Mouse (Mus musculus): ENCODE results near the gene Zfp423.

Gene Zfp423

DNA sequence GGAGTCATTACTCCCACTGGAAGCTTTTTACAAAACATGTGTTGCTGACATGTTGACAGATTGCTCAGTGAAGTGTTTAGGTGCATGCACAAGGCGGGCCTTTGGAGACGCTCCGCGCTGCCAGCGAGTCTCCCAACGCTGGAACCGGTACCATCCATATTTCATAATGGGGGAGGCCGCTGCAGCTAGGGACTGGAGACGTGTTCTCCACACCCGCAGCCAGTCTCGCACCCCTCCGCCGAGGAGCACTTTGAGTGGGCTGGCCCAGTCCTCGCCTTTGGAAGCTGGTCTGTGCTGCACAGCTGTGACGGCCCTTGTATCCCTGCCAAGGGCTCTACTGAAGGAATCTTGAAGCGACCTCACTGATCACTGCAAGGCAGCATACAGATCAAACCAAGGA is 122.5 kb downstream of the Zfp423 start:
- DNase-seq (ENCODE audit: low spot score in 2 of 2), result peak in 1 of 2 experiments; percentile 75

GRCm38 (mm10) chr8:87835924-87836323 is 123.5 kb downstream of the Zfp423 start:
- no peak for DNase-seq (ENCODE audit: low spot score in 2 of 2)

DNA sequence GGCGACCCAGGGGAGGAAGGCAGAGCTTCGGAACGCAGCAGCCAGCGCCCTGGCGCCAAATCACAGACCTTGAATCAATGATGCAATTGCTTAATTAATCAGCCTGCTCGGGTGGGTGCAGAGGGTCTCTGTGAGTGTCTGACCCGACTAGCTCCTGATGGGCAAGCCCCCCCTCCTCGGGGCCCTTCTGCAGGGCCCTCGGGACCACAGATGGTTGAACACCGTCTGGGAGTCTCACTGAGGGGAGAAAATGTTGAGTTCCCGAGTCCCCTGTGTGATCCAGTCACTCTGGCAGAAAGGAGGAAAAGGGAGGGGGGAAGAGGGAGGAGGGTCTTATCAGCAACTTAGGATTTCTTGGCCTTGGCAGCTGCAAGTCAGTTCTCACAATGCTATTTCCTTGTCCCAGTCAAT is 124.0 kb downstream of the Zfp423 start:
- no peak for DNase-seq (ENCODE audit: low spot score in 2 of 2)

DNA sequence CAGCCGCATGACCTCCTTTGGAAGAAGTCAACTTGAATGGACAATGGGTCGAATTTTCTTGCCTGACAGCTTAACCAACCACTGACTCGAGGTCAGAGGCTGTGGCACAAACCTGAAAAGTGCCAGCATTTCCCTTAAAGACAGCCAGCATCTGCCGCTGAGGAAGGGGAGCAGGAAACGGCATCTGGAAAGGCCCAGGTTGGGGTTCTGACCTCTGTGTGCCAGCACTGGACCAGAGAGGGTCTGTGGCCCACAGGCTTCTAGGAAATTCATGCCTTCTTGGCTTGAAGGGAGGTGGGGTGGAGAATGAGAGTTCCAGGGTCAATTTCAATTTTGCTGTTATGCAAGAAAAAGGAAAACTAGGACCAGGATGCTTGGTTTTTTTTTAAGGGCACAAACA is 124.7 kb downstream of the Zfp423 start:
- no peak for DNase-seq (ENCODE audit: low spot score in 2 of 2)

- no peak for DNase-seq (ENCODE audit: low spot score in 2 of 2)
Measured at GRCm38 (mm10) chr8:87833841-87834620, 125.4 kb downstream of the Zfp423 start.

DNA sequence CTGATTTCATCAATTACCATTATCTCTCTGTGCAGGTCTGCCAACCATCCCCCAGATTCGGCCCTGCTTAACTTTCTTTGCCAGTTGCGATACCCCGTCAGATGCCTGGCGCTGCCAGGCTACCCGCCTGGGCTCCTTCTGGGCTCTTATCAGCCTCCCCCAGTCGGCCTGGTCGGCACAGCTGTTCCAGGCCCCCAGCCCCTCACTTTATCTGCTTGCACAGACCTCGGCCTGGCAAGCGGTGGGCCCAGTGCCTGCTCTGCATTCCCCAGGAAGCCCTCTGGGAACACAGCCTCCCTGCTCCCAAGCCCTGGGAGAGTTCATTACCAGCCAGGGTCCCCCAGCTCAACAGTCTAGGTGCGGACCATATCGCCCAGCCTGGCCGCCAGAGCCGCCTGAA is 126.1 kb downstream of the Zfp423 start:
- DNase-seq (ENCODE audit: low spot score in 2 of 2), result no peak

- DNase-seq (ENCODE audit: low spot score in 2 of 2), result no peak
Measured at GRCm38 (mm10) chr8:87832381-87833325, 126.7 kb downstream of the Zfp423 start.

GRCm38 (mm10) chr8:87831567-87831966 is 127.8 kb downstream of the Zfp423 start:
- DNase-seq (ENCODE audit: low spot score in 2 of 2), result no peak

DNA sequence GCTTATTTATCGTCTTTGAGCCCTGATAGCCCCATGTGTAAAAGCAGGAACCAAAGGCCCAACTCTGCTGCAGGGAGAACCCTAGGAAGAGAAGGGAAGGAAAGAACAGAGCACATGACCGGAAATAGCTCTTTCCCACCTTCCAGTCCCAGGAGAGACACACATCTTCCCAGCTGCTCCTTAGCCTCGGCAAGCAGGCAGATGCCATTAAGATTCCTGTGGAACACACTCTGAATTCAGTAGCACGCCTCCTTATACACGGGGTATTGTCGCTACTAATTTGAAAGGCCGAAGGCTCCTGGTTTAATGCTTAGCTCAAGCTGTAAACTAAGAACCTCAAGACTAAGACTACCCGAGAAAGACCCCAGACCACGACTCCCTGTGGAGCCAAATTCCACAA is 128.3 kb downstream of the Zfp423 start:
- DNase-seq (ENCODE audit: low spot score in 2 of 2), result no peak

- DNase-seq (ENCODE audit: low spot score in 2 of 2), result peak in 1 of 2 experiments; percentile 65
Measured at GRCm38 (mm10) chr8:87830200-87830599, 129.2 kb downstream of the Zfp423 start.

DNA sequence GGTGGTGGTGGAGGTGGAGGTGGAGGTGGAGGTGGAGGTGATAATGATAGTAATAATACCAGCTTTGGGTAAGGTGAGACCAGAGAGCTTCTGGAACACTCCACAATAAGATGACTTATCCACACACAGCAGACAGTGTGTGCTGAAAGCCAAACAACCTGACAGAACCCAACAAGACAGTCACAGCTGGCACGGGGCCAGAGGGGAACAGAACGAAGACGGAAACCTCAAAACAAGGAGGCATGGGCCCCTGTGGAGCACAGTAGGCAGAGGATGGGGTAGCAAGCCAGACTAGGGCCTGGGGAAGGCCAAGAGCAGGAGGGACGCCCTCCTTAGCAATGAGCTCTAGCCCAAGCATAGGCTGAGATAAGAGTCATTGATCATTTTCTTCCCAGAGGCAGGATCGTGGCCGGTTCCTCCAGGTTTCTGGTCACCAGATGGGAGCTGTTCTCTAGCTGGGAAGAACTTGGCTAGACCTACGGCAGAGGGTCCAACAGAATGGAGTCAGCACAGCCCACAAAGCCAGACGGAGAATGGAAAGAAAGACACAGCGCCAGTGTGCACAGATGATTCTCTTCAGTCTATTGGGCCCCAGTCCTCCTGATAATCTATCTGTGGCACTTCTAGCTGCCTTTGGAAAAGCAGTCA is 133.3 kb downstream of the Zfp423 start:
- no peak for DNase-seq (ENCODE audit: low spot score in 2 of 2)

DNA sequence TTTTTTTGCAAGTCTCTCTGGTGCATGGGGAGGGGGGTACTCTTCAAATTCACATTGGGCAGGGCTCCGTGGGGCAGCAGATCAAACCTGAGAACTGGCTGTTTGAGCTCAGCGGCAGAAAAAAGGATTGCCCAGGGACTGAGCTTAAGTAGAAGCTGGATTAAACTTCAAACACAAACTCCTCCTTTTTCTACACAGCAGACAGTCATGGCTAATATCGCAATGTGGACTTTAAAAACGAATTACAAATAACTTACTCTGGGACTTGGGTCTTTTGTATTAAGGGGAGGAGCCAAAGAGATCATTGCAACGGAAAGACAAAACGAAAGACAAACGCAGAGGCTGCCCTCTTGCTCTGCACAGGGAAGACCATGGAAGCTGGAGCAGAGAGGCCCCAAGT is 136.2 kb downstream of the Zfp423 start:
- DNase-seq (ENCODE audit: low spot score in 2 of 2), result no peak

DNA sequence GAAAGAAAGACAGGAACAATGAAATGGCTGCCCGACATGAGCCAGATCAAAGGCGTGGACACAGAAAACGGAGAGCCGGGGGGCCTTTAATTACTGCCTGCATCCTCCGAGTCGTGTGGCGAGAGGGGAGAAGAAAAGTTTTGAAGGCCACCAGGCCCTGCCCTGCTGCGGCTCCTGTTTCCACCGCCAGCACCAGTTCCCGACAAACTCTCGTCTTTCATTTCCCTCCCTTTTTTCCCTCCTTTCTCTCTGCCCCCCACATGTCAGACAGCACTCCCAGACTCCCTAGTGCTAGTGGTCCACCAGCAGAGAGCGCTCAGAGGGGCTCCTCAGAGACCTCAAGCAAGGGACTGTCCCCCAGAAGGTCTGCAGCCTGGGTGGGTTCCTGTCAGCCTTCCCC is 136.7 kb downstream of the Zfp423 start:
- no peak for DNase-seq (ENCODE audit: low spot score in 2 of 2)

GRCm38 (mm10) chr8:87822175-87822574 is 137.2 kb downstream of the Zfp423 start:
- DNase-seq (ENCODE audit: low spot score in 2 of 2), result no peak

GRCm38 (mm10) chr8:87821655-87822054 is 137.7 kb downstream of the Zfp423 start:
- DNase-seq (ENCODE audit: low spot score in 2 of 2), result no peak

DNA sequence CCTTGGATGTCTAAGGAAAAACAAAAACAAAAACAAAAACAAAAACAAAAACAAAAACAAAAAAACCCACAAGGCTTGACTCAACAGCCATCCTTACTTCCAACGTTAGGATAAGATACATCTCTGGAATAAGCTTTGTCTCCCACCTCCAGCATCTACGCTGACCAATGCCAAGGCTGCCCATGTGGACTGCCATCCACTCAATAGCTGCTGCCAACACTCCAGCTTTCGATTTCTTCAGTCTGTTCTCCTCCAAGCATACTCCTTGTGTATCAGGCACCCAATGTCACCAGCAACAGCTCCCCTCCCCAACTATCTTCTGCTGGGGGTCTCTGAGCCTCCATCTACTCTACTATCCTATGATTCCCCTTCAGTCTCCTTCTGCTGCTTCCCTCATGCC is 140.1 kb downstream of the Zfp423 start:
- DNase-seq (ENCODE audit: low spot score in 2 of 2), result no peak

- no peak for DNase-seq (ENCODE audit: low spot score in 2 of 2)
Measured at GRCm38 (mm10) chr8:87818506-87818905, 140.9 kb downstream of the Zfp423 start.

- no peak for DNase-seq (ENCODE audit: low spot score in 2 of 2)
Measured at GRCm38 (mm10) chr8:87816141-87816540, 143.3 kb downstream of the Zfp423 start.

DNA sequence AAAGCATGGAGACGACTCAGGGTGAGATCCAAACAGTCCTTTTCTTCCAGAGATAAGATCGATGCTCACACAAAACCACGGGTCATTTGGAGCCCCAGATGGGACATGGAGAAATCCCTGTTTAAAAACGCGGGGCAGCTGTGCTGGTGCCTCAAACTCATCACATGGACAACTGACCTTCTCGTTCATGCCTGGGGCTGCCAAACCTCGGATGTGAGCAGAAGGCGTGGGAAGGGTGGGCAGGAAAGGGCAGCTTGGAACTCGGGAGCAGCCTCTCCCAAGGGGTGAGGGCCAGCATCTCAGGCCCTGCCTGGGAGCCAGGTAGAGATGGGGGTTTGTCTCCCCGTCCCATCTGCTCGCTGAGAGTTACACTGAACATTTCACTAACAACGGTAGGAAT is 146.7 kb downstream of the Zfp423 start:
- DNase-seq (ENCODE audit: low spot score in 2 of 2), result no peak

DNA sequence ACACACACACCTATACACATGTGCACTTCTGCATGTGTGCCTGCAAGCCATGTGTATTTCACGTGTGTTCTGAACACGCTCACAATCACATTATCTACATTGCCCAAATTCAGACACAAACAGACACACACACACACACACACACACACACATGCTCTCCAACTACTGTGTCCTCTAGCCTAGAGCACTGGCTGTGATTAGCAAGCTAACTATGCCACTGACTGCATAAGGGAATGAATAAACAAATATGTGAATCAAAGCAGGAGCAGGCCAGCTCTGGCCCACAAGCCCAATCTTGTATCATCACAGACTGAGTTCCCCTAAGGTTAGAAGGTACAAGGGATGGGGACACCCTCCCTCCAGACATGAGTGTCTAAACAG is 147.3 kb downstream of the Zfp423 start:
- DNase-seq (ENCODE audit: low spot score in 2 of 2), result no peak

GRCm38 (mm10) chr8:87811399-87812068 is 147.9 kb downstream of the Zfp423 start:
- peak; percentile 48 to 83 for DNase-seq (ENCODE audit: low spot score in 2 of 2)

DNA sequence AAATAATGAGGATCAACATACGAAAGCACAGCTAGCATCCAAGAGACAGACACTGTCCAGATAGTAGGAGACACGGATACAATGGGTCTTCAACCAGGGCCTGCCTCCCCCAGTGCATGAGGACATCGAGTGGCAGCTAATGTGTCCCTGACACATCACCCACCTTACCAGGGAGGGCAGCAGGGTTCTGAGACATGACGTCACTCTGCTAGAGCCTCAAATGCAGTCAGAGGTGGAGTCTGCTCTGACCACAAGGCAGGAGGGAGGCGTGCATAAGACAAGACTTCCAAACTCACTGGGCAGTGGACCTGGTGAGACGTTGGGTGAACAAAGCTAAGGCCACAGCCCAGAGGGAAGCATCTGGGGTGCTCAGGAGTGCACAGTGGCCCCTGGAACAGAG is 148.6 kb downstream of the Zfp423 start:
- DNase-seq (ENCODE audit: low spot score in 2 of 2), result no peak
